Mouse (Mus musculus) heart, postnatal 0 days (tissue): Measurements from ENCODE around the gene Lrrc9. TPM values are rescaled to one million over a fixed set of nuclear protein-coding genes. Genes with fewer than 3 reads are reported as not detected.
A peak's percentile ranks its signal among the peaks of the same experiment; 100 is the strongest.

Source experiments
- ATAC-seq: fragments of 200-750 bp; cut with Nextera tagmentation; 2 replicates; pipeline ENCODE4 v1.8.0; 2017; ENCODE audit warnings: low read depth, moderate number of reproducible peaks, moderate library complexity; ENCODE audit not compliant: insufficient read depth
- DNase-seq: peaks from one replicate; pipeline ENCODE4 v3.0.0-alpha.2; 2016; ENCODE audit warnings: low spot score
- H3K27ac ChIP-seq: fragments of 300-500 bp; sonication (generic); 2 replicates; pipeline ENCODE4 v1.5.1; 2014; ENCODE audit warnings: low read depth, mild to moderate bottlenecking
- H3K27me3 ChIP-seq: fragments of 300-500 bp; sonication (generic); 2 replicates; pipeline ENCODE4 v1.6.1; 2014; ENCODE audit warnings: low read length, mixed read lengths; ENCODE audit not compliant: control insufficient read depth, insufficient read depth
- H3K36me3 ChIP-seq: fragments of 300-500 bp; sonication (generic); replicated peaks from 2 replicates; pipeline ENCODE4 v1.6.1; 2014; ENCODE audit warnings: low read length, mixed read lengths; ENCODE audit not compliant: control insufficient read depth, insufficient read depth
- H3K4me1 ChIP-seq: fragments of 300-500 bp; sonication (generic); 2 replicates; pipeline ENCODE4 v1.6.1; 2014; ENCODE audit warnings: antibody characterized with exemption; ENCODE audit not compliant: control insufficient read depth, insufficient read depth
- H3K4me2 ChIP-seq: fragments of 300-500 bp; sonication (generic); 2 replicates; pipeline ENCODE4 v1.6.1; 2014; ENCODE audit warnings: low read depth, mild to moderate bottlenecking, low read length, moderate library complexity
- H3K4me3 ChIP-seq: fragments of 300-500 bp; sonication (generic); 2 replicates; pipeline ENCODE4 v1.5.1; 2014; ENCODE audit warnings: low read depth, low read length
- H3K9ac ChIP-seq: fragments of 300-500 bp; sonication (generic); replicated peaks from 2 replicates; pipeline ENCODE4 v1.6.1; 2014; ENCODE audit warnings: low read depth, low read length, mixed read lengths
- H3K9me3 ChIP-seq: fragments of 300-500 bp; sonication (generic); replicated peaks from 2 replicates; pipeline ENCODE4 v1.6.1; 2016; ENCODE audit warnings: low read length; ENCODE audit not compliant: control insufficient read depth
- CTCF ChIP-seq: IDR thresholded peaks from 2 replicates; pipeline ENCODE4 v1.5.1; 2016; ENCODE audit warnings: antibody characterized with exemption, control low read depth, low read depth
- EP300 ChIP-seq: IDR thresholded peaks from 2 replicates; pipeline ENCODE4 v1.6.1; 2016; ENCODE audit warnings: antibody characterized with exemption, low read depth
- WGBS: fragments of 180-500 bp; shearing (Covaris S2); extraction: QIAGEN DNeasy Blood & Tissue Kit; methylation state at CpG from one replicate; pipeline ENCODE4 v1.1.7; 2014; 5-methylcytosine and 5-hydroxymethylcytosine counted together
- polyA plus RNA-seq: library from polyadenylated mRNA; unstranded; fragments of >200 nt; fragmentation: Nextera tagmentation; extraction: Ambion mirVana; gene quantifications from 2 replicates; pipeline ENCODE4 v1.2.1, GENCODE M21; 2015
- total RNA-seq: library from RNA; depleted of rRNA; stranded (reverse); fragments of >200 nt; gene quantifications from 2 replicates; pipeline ENCODE4 v1.2.3, GENCODE M21; 2014; ENCODE audit warnings: low replicate concordance

The Lrrc9 gene
- total and polyA plus RNA-seq, 2 experiments from 2014 or later, result 0.31 to 0.76 TPM

DNA sequence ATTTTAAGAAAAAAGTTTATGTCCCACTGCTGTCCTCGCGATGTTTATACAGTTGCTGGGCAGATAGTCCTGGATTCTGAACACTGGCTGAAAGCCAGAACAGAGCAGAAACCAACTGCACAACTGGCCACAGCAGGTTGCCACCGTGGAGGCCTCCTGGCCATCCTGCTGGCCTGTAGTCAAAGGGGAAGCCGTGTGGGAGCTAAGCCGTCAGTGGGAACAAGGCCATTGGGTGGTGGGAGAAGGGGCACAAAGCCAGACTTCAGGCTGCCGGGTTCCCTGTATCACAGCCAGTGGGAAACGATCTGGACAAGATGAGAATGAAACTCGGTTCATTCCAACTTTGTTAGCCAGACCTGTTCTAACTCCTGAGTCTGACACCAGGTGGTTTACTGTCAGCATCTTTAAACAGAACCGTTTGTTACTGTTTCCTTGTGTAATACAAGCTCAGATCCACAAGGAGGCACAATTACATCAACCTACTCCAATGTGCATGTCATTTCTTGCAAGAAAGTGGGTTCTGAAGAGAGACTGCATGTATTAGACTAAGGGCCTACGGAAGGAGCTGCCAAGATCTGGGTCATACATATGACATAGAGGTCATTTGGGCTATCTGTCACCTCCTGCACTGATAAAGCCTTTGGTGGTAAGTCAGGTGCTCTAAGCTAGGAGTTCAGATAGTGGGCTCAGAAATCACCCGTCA, 19.7 kb downstream of the Lrrc9 start:
- H3K4me1 ChIP-seq, result no peaks in the 10 kb centered on the region
- no peaks in the 10 kb centered on the region for H3K36me3 ChIP-seq
- WGBS, result 49% methylated on average over 11 of the region's 11 CpGs
- H3K4me3 ChIP-seq, result no peak overlapping the region
- no peak overlapping the region for H3K27ac ChIP-seq
- no peaks in the 10 kb centered on the region for H3K27me3 ChIP-seq
- H3K9me3 ChIP-seq, result no peaks in the 10 kb centered on the region
- peak overlapping the region; percentile 40 for H3K4me2 ChIP-seq
- peak; percentile 66 for TF ChIP-seq CTCF
- no peak for TF ChIP-seq EP300
- DNase-seq (peak; percentile 48), ATAC-seq (0 out of 2 replicates have a peak, but pooled peaks have one; percentile 14)
- no peak overlapping the region for H3K9ac ChIP-seq

GRCm38 (mm10) chr12:72461894-72462530, 20.3 kb downstream of the Lrrc9 start:
- Histone ChIP-seq H3K4me3 (no peak overlapping the region), H3K9ac (no peak overlapping the region), H3K36me3 (no peaks in the 10 kb centered on the region), H3K27ac (no peak overlapping the region), H3K4me1 (no peaks in the 10 kb centered on the region), H3K9me3 (no peaks in the 10 kb centered on the region), H3K27me3 (no peaks in the 10 kb centered on the region), H3K4me2 (peak overlapping the region; percentile 40)
- TF ChIP-seq EP300, result no peak
- peak; percentile 68 for TF ChIP-seq CTCF
- ATAC-seq, result 0 out of 2 replicates have a peak, but pooled peaks have one; percentile 33
- peak; percentile 77 for DNase-seq
- WGBS, result 40% methylated on average over 5 of the region's 5 CpGs

DNA sequence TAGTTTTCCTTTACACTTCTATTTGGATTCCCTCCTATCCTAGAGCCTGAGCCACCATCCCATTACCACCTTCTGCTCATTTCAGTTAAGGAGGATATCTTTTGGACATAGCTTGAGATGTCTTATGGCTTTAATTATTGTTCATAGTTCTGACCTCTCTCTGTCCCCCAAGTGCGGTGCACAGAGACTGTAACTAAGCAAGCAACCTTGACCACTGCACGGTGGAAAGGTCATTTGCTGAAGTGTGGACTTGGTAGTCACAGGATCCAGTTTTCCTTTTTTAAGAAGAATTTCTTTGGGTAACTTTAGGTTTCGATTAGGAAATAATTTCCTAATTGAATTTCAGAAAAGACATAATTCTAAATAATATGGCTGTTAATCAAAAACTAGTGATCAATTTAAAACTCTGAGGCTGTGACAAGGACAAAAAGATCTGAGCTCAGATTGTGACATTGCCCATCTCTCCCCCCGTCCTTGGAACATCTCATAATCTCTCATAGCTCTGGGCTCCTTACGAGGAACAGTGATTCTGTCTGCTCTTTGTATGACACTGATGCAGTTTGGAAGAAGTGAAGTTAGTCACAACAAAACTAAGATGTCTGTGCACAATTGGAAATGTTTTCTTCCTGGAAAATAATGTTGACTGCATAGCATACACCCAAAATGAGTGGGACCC, 24.3 kb downstream of the Lrrc9 start:
- Histone ChIP-seq H3K9me3 (no peaks in the 10 kb centered on the region), H3K4me1 (no peaks in the 10 kb centered on the region), H3K4me2 (no peak overlapping the region), H3K27me3 (no peaks in the 10 kb centered on the region), H3K9ac (no peak overlapping the region), H3K27ac (no peak overlapping the region), H3K4me3 (no peak overlapping the region), H3K36me3 (no peaks in the 10 kb centered on the region)
- no peak for ATAC-seq
- 77% methylated on average over 5 of the region's 5 CpGs for WGBS
- no peak for DNase-seq
- no peak for TF ChIP-seq CTCF
- no peak for TF ChIP-seq EP300

- Histone ChIP-seq H3K36me3 (no peaks in the 10 kb centered on the region), H3K9me3 (no peaks in the 10 kb centered on the region), H3K27me3 (no peaks in the 10 kb centered on the region), H3K4me1 (no peaks in the 10 kb centered on the region), H3K27ac (no peak overlapping the region), H3K4me3 (no peak overlapping the region), H3K4me2 (no peak overlapping the region), H3K9ac (no peak overlapping the region)
- DNase-seq (no peak), ATAC-seq (no peak)
- 97% methylated on average over 1 of the region's 1 CpGs for WGBS
- no peak for TF ChIP-seq CTCF
- TF ChIP-seq EP300, result no peak
Observed at GRCm38 (mm10) chr12:72467269-72467668, 25.6 kb downstream of the Lrrc9 start.

DNA sequence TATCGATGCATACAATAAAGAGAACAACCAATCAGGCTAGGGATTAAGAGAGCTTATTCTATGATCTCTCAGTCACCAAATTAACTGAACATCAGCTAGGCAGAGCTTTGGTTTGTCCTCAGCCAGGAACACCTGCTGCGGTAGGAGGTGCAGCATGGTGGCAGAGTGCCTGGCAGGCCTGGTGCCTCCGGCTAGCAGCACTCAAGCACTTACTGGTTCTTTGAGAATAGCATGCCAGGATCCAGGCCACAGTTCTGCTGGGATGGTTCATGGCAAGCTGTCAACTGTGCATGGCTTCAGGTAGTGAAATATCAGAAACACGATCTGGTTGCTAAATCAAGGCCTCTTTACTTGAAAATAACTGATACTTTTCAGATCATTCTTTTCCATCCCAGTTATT, 26.1 kb downstream of the Lrrc9 start:
- TF ChIP-seq CTCF (no peak), EP300 (no peak)
- ATAC-seq, result no peak
- H3K27me3 ChIP-seq, result no peaks in the 10 kb centered on the region
- no peak overlapping the region for H3K4me2 ChIP-seq
- no peaks in the 10 kb centered on the region for H3K4me1 ChIP-seq
- 85% methylated on average over 4 of the region's 4 CpGs for WGBS
- H3K4me3 ChIP-seq, result no peak overlapping the region
- H3K9ac ChIP-seq, result no peak overlapping the region
- H3K9me3 ChIP-seq, result no peaks in the 10 kb centered on the region
- no peak for DNase-seq
- H3K27ac ChIP-seq, result no peak overlapping the region
- no peaks in the 10 kb centered on the region for H3K36me3 ChIP-seq
